In the genomic region with DNA sequence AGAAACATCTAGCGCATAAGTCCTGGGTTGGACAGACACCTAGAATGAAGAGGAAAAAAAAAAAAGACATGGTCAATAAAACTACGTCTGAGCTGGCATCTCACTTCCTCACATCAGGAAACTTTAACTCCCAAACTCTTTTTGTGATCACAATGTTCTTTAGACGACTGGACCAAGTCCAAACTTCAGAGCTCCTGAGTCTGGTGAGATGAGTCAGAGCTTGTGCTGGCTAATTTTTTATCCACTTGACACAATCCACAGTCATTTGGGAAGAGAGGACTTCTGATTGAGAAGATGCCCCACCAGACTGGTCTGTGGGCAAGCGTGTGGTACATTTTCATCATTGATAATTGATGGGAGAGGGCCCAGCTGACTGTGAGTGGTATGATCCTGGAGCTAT, we compare ENCODE assay signal across 11 mouse cellular contexts. TPM values are rescaled to one million over a fixed set of nuclear protein-coding genes. Genes with fewer than 3 reads are reported as not detected.
A peak's percentile ranks its signal among the peaks of the same experiment; 100 is the strongest.
DNase-seq lines count a peak whose midpoint lies in the region; ATAC-seq and TF ChIP-seq lines count a peak whose summit lies in the region.
"Had no signal": no experiment of that assay in that cellular context is flagged by ENCODE, and none has a peak within 500 bp of the region (broad histone marks: within the 10 kb centered on the region; RNA-seq: fewer than 3 reads in every experiment).

No protein-coding gene starts in this region.

- ATAC-seq in heart, embryonic 11.5 days (replicated peaks; ENCODE audit: insufficient number of reproducible peaks, low FRiP score, low TSS enrichment) = no peak
- no peak for ATAC-seq in liver, postnatal 0 days
- no peak for ATAC-seq in Patski

- no peak for TF ChIP-seq POLR2A in liver, adult 2 months (IDR thresholded peaks at IDR 0.05; ENCODE audit: extremely low read depth, insufficient read depth, low read length)

- no peak for TF ChIP-seq EP300 in liver, postnatal 0 days (IDR thresholded peaks at IDR 0.05; ENCODE audit: low read depth)

- 72% methylated on average over 4 of the region's 4 CpGs for WGBS in heart, embryonic 11.5 days (ENCODE audit: insufficient replicate concordance)
- WGBS in liver, adult 2 months = 45% methylated on average over 4 of the region's 4 CpGs
- WGBS in liver, postnatal 0 days (ENCODE audit: insufficient replicate concordance) = 68% methylated on average over 4 of the region's 4 CpGs

- H3K4me3 ChIP-seq in heart, embryonic 11.5 days (ENCODE audit: low read depth, low read length) = no peak overlapping the region
- no peak overlapping the region for H3K4me3 ChIP-seq in liver, adult 2 months (ENCODE audit: insufficient read depth, low read depth, low read length)
- no peak overlapping the region for H3K4me3 ChIP-seq in liver, postnatal 0 days (ENCODE audit: low read depth, low read length)
- H3K4me3 ChIP-seq: forebrain, embryonic 10.5 days; hindbrain, embryonic 12.5 days had no signal

- H3K9me3 ChIP-seq in heart, embryonic 11.5 days (replicated peaks; ENCODE audit: control insufficient read depth, low read length) = no peaks in the 10 kb centered on the region
- no peaks in the 10 kb centered on the region for H3K9me3 ChIP-seq in liver, postnatal 0 days (ENCODE audit: low read length)
- H3K9me3 ChIP-seq: forebrain, embryonic 10.5 days; hindbrain, embryonic 12.5 days had no signal

- no peak overlapping the region for H3K4me2 ChIP-seq in heart, embryonic 11.5 days
- H3K4me2 ChIP-seq in liver, postnatal 0 days (ENCODE audit: low read depth, low read length) = no peak overlapping the region
- H3K4me2 ChIP-seq: hindbrain, embryonic 12.5 days had no signal

- peaks cover 12% of the 10 kb centered on the region; the same call in 1 of the 2 replicates for H3K79me2 ChIP-seq in liver, adult 2 months (ENCODE audit: control insufficient read depth, insufficient read depth, low read length)

- DNase-seq in heart, adult 8-10 months (ENCODE audit: low spot score) = peak; percentile 65
- DNase-seq in liver, adult 2 months (ENCODE audit: extremely low read depth, low read depth, low spot score) = peak; percentile 24
- DNase-seq in liver, postnatal 0 days = no peak
- peak; percentile 48 for DNase-seq in Patski (ENCODE audit: low read depth, low spot score)
- DNase-seq in lung, postnatal 25 days (ENCODE audit: low spot score) = peak; percentile 33
- DNase-seq in yolk sac, embryonic 10.5 days (ENCODE audit: low spot score) = no peak
- DNase-seq: heart, adult 11 months; thymus, adult 18-20 months had no signal

- no peaks in the 10 kb centered on the region for H3K36me3 ChIP-seq in heart, embryonic 11.5 days (ENCODE audit: control insufficient read depth, insufficient read depth, low read length)
- no peaks in the 10 kb centered on the region for H3K36me3 ChIP-seq in liver, adult 2 months (ENCODE audit: control insufficient read depth, insufficient read depth, low read length)
- no peaks in the 10 kb centered on the region for H3K36me3 ChIP-seq in liver, postnatal 0 days (replicated peaks; ENCODE audit: insufficient read depth, low read length)
- H3K36me3 ChIP-seq: forebrain, embryonic 10.5 days; hindbrain, embryonic 12.5 days had no signal

- in situ Hi-C loops in Patski (cut with MboI; ENCODE audit: low pct_unique_long_range_greater_than_20kb) = no loop called here

- POLR2A ChIA-PET in Patski (lab: Charles Lee) = no interaction called here

- CTCF ChIA-PET in Patski (lab: Charles Lee) = interaction anchor here (1.0 to 1.3 kb wide), 3 partner anchors 14 to 18 kb away, joined by 3 to 4 read pairs (median 3); no protein-coding TSS in a partner anchor

- H3K27me3 ChIP-seq in heart, embryonic 11.5 days (ENCODE audit: control insufficient read depth, insufficient read depth, low read length) = no peaks in the 10 kb centered on the region
- H3K27me3 ChIP-seq in liver, adult 2 months (ENCODE audit: control insufficient read depth, insufficient read depth, low read length) = no peaks in the 10 kb centered on the region
- no peaks in the 10 kb centered on the region for H3K27me3 ChIP-seq in liver, postnatal 0 days (ENCODE audit: insufficient read depth, low read length)
- no peaks in the 10 kb centered on the region for H3K27me3 ChIP-seq in Patski
- H3K27me3 ChIP-seq: hindbrain, embryonic 12.5 days had no signal

- H3K4me1 ChIP-seq in heart, embryonic 11.5 days (ENCODE audit: control insufficient read depth, insufficient read depth, low read length) = peaks cover 8% of the 10 kb centered on the region; the same call in 1 of the 2 replicates
- peaks cover 3% of the 10 kb centered on the region for H3K4me1 ChIP-seq in liver, adult 2 months (ENCODE audit: control insufficient read depth, insufficient read depth, low read length)
- H3K4me1 ChIP-seq in liver, postnatal 0 days (ENCODE audit: insufficient read depth) = peaks cover 5% of the 10 kb centered on the region; the same call in 1 of the 2 replicates
- H3K4me1 ChIP-seq: forebrain, embryonic 10.5 days; hindbrain, embryonic 12.5 days had no signal

- H3K27ac ChIP-seq in heart, embryonic 11.5 days (ENCODE audit: low read depth, low read length) = no peak overlapping the region
- no peak overlapping the region for H3K27ac ChIP-seq in liver, adult 2 months (replicated peaks; ENCODE audit: insufficient read depth, low read depth, low read length)
- no peak overlapping the region for H3K27ac ChIP-seq in liver, postnatal 0 days (ENCODE audit: low read depth)
- H3K27ac ChIP-seq: forebrain, embryonic 10.5 days; hindbrain, embryonic 12.5 days had no signal

- no peak for TF ChIP-seq CTCF in liver, adult 2 months (IDR thresholded peaks at IDR 0.05; ENCODE audit: low read depth, low read length)
- no peak for TF ChIP-seq CTCF in liver, postnatal 0 days (IDR thresholded peaks at IDR 0.05; ENCODE audit: low read depth)
- TF ChIP-seq CTCF in Patski (IDR thresholded peaks at IDR 0.05) = no peak

- no peak overlapping the region for H3K9ac ChIP-seq in heart, embryonic 11.5 days (ENCODE audit: low read depth, low read length)
- H3K9ac ChIP-seq in liver, adult 2 months (ENCODE audit: low read depth, low read length) = no peak overlapping the region
- H3K9ac ChIP-seq in liver, postnatal 0 days (replicated peaks) = no peak overlapping the region
- H3K9ac ChIP-seq: hindbrain, embryonic 12.5 days had no signal

RNA-seq across cellular contexts. Expression of gene Peak1, which starts 43.5 kb away (rescaled TPM):
- total RNA-seq in heart, adult 8-10 months (2022) = 10 to 100 TPM; 34.2 to 44.5 (median 40.9) TPM
- polyA plus RNA-seq in heart, embryonic 11.5 days (2014; fragmentation: Nextera tagmentation; extraction: Ambion mirVana) = 14.4 and 16.1 TPM in 2 replicates
- 9.4 and 10.7 TPM in 2 replicates for total RNA-seq in liver, adult 2 months (2014; rRNA removed)
- polyA plus RNA-seq in liver, adult 2 months (2012; rRNA removed) = 2.1 and 2.8 TPM in 2 replicates
- 2.3 and 2.6 TPM in 2 replicates for polyA plus RNA-seq in liver, postnatal 0 days (2015; fragmentation: Nextera tagmentation; extraction: Ambion mirVana)
- 26.1 TPM for polyA plus RNA-seq in Patski (2021)

RNA-seq across cellular contexts. Expression of gene Hmg20a, which starts 44.0 kb away (rescaled TPM):
- 10 to 100 TPM; 16.8 to 19.9 (median 18.3) TPM for total RNA-seq in heart, adult 8-10 months (2022)
- 53.3 and 62.4 TPM in 2 replicates for polyA plus RNA-seq in heart, embryonic 11.5 days (2014; fragmentation: Nextera tagmentation; extraction: Ambion mirVana)
- 6.6 and 8.3 TPM in 2 replicates for total RNA-seq in liver, adult 2 months (2014; rRNA removed)
- 6.0 and 6.8 TPM in 2 replicates for polyA plus RNA-seq in liver, adult 2 months (2012; rRNA removed)
- polyA plus RNA-seq in liver, postnatal 0 days (2015; fragmentation: Nextera tagmentation; extraction: Ambion mirVana) = 8.2 and 8.3 TPM in 2 replicates
- 35.9 TPM for polyA plus RNA-seq in Patski (2021)

Comparison
In these comparisons a context has a peak if more than half of its experiments do, and no peak if none do; other contexts are left out.
1. DNase-seq: peak in heart, adult 8-10 months (single experiment), liver, adult 2 months (single experiment), Patski (single experiment) and lung, postnatal 25 days (single experiment); none in liver, postnatal 0 days (single experiment) and yolk sac, embryonic 10.5 days (single experiment).